13 mouse cellular contexts compared by ENCODE assay signal in the genomic region with DNA sequence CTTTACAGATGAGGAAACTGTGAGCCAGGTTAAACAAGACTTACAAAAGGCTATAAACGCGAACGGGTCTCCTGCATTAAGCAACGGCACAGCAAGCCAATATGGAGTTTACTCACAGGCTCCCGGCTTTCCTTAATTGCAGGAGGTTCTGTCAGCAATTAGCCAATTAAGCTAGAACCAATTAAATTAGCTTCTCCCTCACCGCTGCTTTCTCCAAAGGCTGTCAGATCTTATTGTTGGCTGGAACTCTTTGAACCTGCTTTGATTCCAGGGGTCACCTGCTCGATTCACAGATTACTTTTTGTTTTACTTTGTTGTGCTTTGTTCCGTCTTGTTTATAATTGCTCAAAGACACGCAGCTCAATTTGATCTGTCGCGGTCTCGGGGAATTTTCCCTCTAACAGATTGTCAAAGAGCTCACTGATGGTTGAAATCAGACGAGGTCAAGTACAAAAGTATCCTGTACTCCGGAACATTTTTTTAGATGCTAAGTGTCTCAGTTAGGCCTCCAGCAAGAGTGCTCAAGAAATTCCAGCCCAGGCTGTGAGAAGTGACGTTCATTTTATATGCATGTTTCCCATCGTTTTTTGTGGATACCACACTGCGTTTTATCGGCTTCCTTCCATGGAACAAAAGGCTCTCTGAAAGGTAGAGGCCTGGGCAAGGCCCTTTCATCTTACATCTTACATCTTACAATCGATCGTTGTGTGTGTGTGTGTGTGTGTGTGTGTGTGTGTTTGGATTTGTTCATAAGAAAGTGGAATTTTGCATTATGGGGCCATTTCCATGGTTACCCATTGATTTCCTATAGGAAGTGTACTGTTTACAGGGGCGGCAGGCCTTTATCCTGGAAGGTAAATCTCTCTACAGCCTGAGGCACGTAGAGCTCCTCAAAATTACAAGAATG.
DNase-seq lines count a peak whose midpoint lies in the region; ATAC-seq and TF ChIP-seq lines count a peak whose summit lies in the region.
"Had no signal": no experiment of that assay in that cellular context is flagged by ENCODE, and none has a peak within 500 bp of the region (broad histone marks: within the 10 kb centered on the region; RNA-seq: fewer than 3 reads in every experiment).

No protein-coding gene starts in this region.

- no peaks in the 10 kb centered on the region for H3K4me1 ChIP-seq in lung, embryonic 14.5 days (ENCODE audit: insufficient read depth)
- no peaks in the 10 kb centered on the region for H3K4me1 ChIP-seq in lung, adult 2 months (ENCODE audit: control insufficient read depth, insufficient read depth, low read length)
- peaks cover 30% of the 10 kb centered on the region for H3K4me1 ChIP-seq in forebrain, embryonic 15.5 days
- H3K4me1 ChIP-seq in midbrain, embryonic 12.5 days: peaks cover 30% of the 10 kb centered on the region

- H3K27me3 ChIP-seq in lung, embryonic 14.5 days (ENCODE audit: insufficient read depth, low read length): no peaks in the 10 kb centered on the region
- H3K27me3 ChIP-seq in forebrain, embryonic 15.5 days: no peaks in the 10 kb centered on the region
- H3K27me3 ChIP-seq in midbrain, embryonic 12.5 days: no peaks in the 10 kb centered on the region

- H3K4me3 ChIP-seq in lung, embryonic 14.5 days (ENCODE audit: low read depth, low read length): no peak overlapping the region
- no peak overlapping the region for H3K4me3 ChIP-seq in lung, adult 2 months (replicated peaks; ENCODE audit: extremely low read depth, low read depth, low read length)
- H3K4me3 ChIP-seq in forebrain, embryonic 15.5 days: peak overlapping the region; percentile 10
- no peak overlapping the region for H3K4me3 ChIP-seq in midbrain, embryonic 12.5 days

- no peak overlapping the region for H3K27ac ChIP-seq in lung, embryonic 14.5 days (ENCODE audit: low read depth)
- peak overlapping the region; percentile 19; the same call in 1 of the 2 replicates for H3K27ac ChIP-seq in forebrain, embryonic 15.5 days (replicated peaks)
- H3K27ac ChIP-seq in midbrain, embryonic 12.5 days (replicated peaks): peak overlapping the region; percentile 58

- TF ChIP-seq CTCF in lung, embryonic 14.5 days (IDR thresholded peaks at IDR 0.05; ENCODE audit: low read depth): no peak
- no peak for TF ChIP-seq CTCF in lung, adult 2 months (IDR thresholded peaks at IDR 0.05; ENCODE audit: insufficient read depth, low read length)

- TF ChIP-seq POLR2A in lung, adult 2 months (IDR thresholded peaks at IDR 0.05; ENCODE audit: borderline replicate concordance, extremely low read depth, low read depth, low read length): no peak

- no peak for ATAC-seq in lung, embryonic 14.5 days (ENCODE audit: insufficient read depth)
- peak; percentile 59 for ATAC-seq in forebrain, embryonic 15.5 days (replicated peaks)
- ATAC-seq in midbrain, embryonic 12.5 days (ENCODE audit: low FRiP score, low read depth): peak; percentile 77
- ATAC-seq: intestine, postnatal 0 days; lung, postnatal 0 days had no signal

- no peaks in the 10 kb centered on the region for H3K36me3 ChIP-seq in lung, embryonic 14.5 days (ENCODE audit: insufficient read depth)
- H3K36me3 ChIP-seq in forebrain, embryonic 15.5 days: no peaks in the 10 kb centered on the region
- no peaks in the 10 kb centered on the region for H3K36me3 ChIP-seq in midbrain, embryonic 12.5 days

- peak; percentile 13 for DNase-seq in lung, embryonic 14.5 days
- DNase-seq in lung, adult 2 months: no peak
- no peak for DNase-seq in left cerebral cortex, adult 11 months (ENCODE audit: low spot score)
- DNase-seq in spleen, postnatal 10 days (ENCODE audit: low spot score in 2 of 2): no peak
- no peak for DNase-seq in spleen, postnatal 4 days (ENCODE audit: low spot score in 2 of 2)
- no peak for DNase-seq in testis, postnatal 14 days (ENCODE audit: low spot score)
- DNase-seq: adrenal gland, adult 8-10 months; B cell, adult 2 months; right cerebral cortex, postnatal 14 days had no signal

- no peak overlapping the region for H3K9ac ChIP-seq in lung, embryonic 14.5 days
- 0 out of 2 replicates have a peak overlapping the region, but pooled peaks have one; percentile 15 for H3K9ac ChIP-seq in forebrain, embryonic 15.5 days (replicated peaks)
- no peak overlapping the region for H3K9ac ChIP-seq in midbrain, embryonic 12.5 days (replicated peaks)

- H3K4me2 ChIP-seq in lung, embryonic 14.5 days: no peak overlapping the region
- H3K4me2 ChIP-seq in forebrain, embryonic 15.5 days (replicated peaks): peak overlapping the region; percentile 28
- H3K4me2 ChIP-seq in midbrain, embryonic 12.5 days (replicated peaks): peak overlapping the region; percentile 10

- 48% methylated on average over 22 of the region's 22 CpGs for WGBS in lung, embryonic 14.5 days
- WGBS in lung, adult 2 months: 48% methylated on average over 22 of the region's 22 CpGs
- 3% methylated on average over 22 of the region's 22 CpGs for WGBS in forebrain, embryonic 15.5 days
- WGBS in midbrain, embryonic 12.5 days: 22% methylated on average over 22 of the region's 22 CpGs

- H3K9me3 ChIP-seq in lung, embryonic 14.5 days (ENCODE audit: low read depth, low read length): no peaks in the 10 kb centered on the region
- no peaks in the 10 kb centered on the region for H3K9me3 ChIP-seq in forebrain, embryonic 15.5 days
- H3K9me3 ChIP-seq in midbrain, embryonic 12.5 days: no peaks in the 10 kb centered on the region
